Mouse (Mus musculus) stomach, postnatal 0 days (tissue): Measurements from ENCODE around the gene Slc25a1.

Experiments used
- CTCF ChIP-seq: IDR thresholded peaks from 2 replicates; pipeline ENCODE4 v1.5.1; 2016; ENCODE audit warnings: antibody characterized with exemption, low read depth, mild to moderate bottlenecking, moderate library complexity
- EP300 ChIP-seq: optimal IDR thresholded peaks from 2 replicates; pipeline ENCODE3; 2016; ENCODE audit warnings: antibody characterized with exemption

DNA sequence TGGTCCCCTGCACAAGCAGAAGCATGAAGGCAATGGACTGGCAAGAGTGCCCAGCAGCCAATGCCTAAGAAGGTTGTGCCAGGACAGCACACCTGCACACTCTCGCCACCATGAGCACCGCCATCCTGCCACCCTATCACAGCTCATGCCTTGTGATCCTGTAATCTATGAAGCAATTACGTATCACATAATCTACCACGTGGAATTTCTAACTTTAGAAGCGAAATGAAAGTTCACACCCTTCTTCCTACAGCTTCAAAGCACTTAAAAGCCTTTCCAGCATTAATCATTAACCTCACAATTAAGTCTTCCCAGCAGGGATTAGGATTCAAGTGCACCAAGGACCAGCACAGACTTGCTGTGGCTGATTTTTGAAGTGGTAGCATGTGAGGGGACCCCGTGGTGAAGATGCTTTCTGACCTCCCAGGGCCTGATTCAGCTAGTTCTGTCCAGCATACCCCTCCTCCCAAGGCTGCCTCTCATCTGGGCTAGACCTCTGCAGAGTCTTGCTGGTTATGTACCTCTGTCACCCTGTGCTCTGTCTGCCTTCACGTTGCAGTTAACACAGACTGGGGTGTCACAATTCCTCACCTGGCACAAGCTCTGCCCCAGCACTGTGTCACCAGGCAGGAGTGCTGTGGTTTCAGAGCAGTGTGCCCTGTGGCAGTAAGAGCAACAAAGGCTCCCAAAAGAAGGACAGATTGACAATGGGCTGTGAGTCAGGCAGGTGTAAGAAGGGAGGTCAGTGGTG lies 17.2 kb upstream of the Slc25a1 start:
- TF ChIP-seq CTCF (no peak), EP300 (no peak)
